Mouse (Mus musculus) neural tube, embryonic 12.5 days (tissue): ENCODE data around the gene Aprt. TPM values are rescaled to one million over a fixed set of nuclear protein-coding genes. Genes with fewer than 3 reads are reported as not detected.

ENCODE experiments used
- ATAC-seq: fragments of 200-750 bp; cut with Nextera tagmentation; 2 replicates; pipeline ENCODE4 v1.8.0; 2017; ENCODE audit warnings: low read depth, mild to moderate bottlenecking, moderate TSS enrichment, moderate library complexity; ENCODE audit not compliant: low FRiP score
- H3K27ac ChIP-seq: fragments of 300-500 bp; sonication (generic); 2 replicates; pipeline ENCODE4 v1.5.1; 2016
- H3K27me3 ChIP-seq: fragments of 300-500 bp; sonication (generic); replicated peaks from 2 replicates; pipeline ENCODE4 v1.6.1; 2016; ENCODE audit warnings: mild to moderate bottlenecking
- H3K36me3 ChIP-seq: fragments of 300-500 bp; sonication (generic); 2 replicates; pipeline ENCODE4 v1.6.1; 2016; ENCODE audit warnings: mild to moderate bottlenecking
- H3K4me1 ChIP-seq: fragments of 300-500 bp; sonication (generic); 2 replicates; pipeline ENCODE4 v1.6.1; 2016
- H3K4me2 ChIP-seq: fragments of 300-500 bp; sonication (generic); replicated peaks from 2 replicates; pipeline ENCODE4 v1.6.1; 2016; ENCODE audit warnings: mild to moderate bottlenecking
- H3K4me3 ChIP-seq: fragments of 300-500 bp; sonication (generic); 2 replicates; pipeline ENCODE4 v1.5.1; 2016
- H3K9ac ChIP-seq: fragments of 300-500 bp; sonication (generic); 2 replicates; pipeline ENCODE4 v1.6.1; 2016; ENCODE audit warnings: mild to moderate bottlenecking
- H3K9me3 ChIP-seq: fragments of 300-500 bp; sonication (generic); 2 replicates; pipeline ENCODE4 v1.6.1; 2016; ENCODE audit warnings: mild to moderate bottlenecking
- WGBS: fragments of 180-500 bp; shearing (Covaris S2); methylation state at CpG from one replicate; pipeline ENCODE4 v1.1.7; 2016; 5-methylcytosine and 5-hydroxymethylcytosine counted together
- polyA plus RNA-seq: library from polyadenylated mRNA; unstranded; fragments of >200 nt; fragmentation: Nextera tagmentation; extraction: Ambion mirVana; gene quantifications from 2 replicates; pipeline ENCODE4 v1.2.1, GENCODE M21; 2016

The Aprt gene
- polyA plus RNA-seq, 1 experiment from 2014 or later, result 182 TPM

- WGBS, result 97% methylated on average over 11 of the region's 11 CpGs
- no peak for ATAC-seq
- Histone ChIP-seq H3K27ac (no peak overlapping the region), H3K4me1 (peaks cover 48% of the 10 kb centered on the region), H3K36me3 (peaks cover 40% of the 10 kb centered on the region), H3K9ac (no peak overlapping the region), H3K9me3 (no peaks in the 10 kb centered on the region), H3K27me3 (no peaks in the 10 kb centered on the region), H3K4me2 (no peak overlapping the region), H3K4me3 (no peak overlapping the region)
Measured at GRCm38 (mm10) chr8:122571153-122571552, 5.6 kb downstream of the Aprt start.

GRCm38 (mm10) chr8:122569996-122570395 lies 6.7 kb downstream of the Aprt start:
- no peak overlapping the region for H3K4me3 ChIP-seq
- H3K27me3 ChIP-seq, result no peaks in the 10 kb centered on the region
- ATAC-seq, result no peak
- H3K4me2 ChIP-seq, result no peak overlapping the region
- H3K36me3 ChIP-seq, result peaks cover 40% of the 10 kb centered on the region
- no peak overlapping the region for H3K27ac ChIP-seq
- no peak overlapping the region for H3K9ac ChIP-seq
- no peaks in the 10 kb centered on the region for H3K9me3 ChIP-seq
- H3K4me1 ChIP-seq, result peaks cover 36% of the 10 kb centered on the region
- 95% methylated on average over 16 of the region's 16 CpGs for WGBS

DNA sequence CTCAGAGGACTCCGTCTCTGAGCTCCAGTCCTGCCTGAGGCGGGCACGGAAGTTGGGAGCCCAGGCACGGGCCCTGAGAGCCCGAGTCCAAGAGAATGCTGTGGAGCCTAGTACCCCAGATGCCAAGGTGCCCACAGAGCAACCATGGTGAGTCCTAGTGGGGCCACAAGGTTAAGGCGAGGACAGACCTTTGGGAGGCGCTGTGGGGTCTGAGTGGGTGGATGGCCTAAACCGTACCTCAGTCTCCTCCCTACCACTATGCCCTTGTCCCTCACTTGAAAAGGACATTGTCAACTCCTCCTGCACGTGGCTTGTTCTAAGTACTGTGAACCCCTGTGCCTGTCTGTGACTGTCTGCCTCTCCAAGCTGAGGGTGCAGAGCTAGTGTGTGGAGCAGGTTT lies 7.4 kb downstream of the Aprt start:
- WGBS, result 70% methylated on average over 9 of the region's 9 CpGs
- Histone ChIP-seq H3K4me2 (peak overlapping the region; percentile 83), H3K36me3 (peaks cover 38% of the 10 kb centered on the region), H3K4me1 (peaks cover 30% of the 10 kb centered on the region), H3K9me3 (no peaks in the 10 kb centered on the region), H3K27me3 (no peaks in the 10 kb centered on the region), H3K4me3 (peak overlapping the region; percentile 73), H3K9ac (peak overlapping the region; percentile 80), H3K27ac (no peak overlapping the region)
- no peak for ATAC-seq

GRCm38 (mm10) chr8:122568881-122569309 lies 7.8 kb downstream of the Aprt start:
- Histone ChIP-seq H3K4me2 (peak overlapping the region; percentile 83), H3K27me3 (no peaks in the 10 kb centered on the region), H3K4me3 (peak overlapping the region; percentile 73), H3K9ac (peak overlapping the region; percentile 80), H3K9me3 (no peaks in the 10 kb centered on the region), H3K27ac (no peak overlapping the region), H3K36me3 (peaks cover 38% of the 10 kb centered on the region), H3K4me1 (peaks cover 29% of the 10 kb centered on the region)
- ATAC-seq, result no peak
- WGBS, result 5% methylated on average over 10 of the region's 10 CpGs

- under 1% methylated on average over 34 of the region's 34 CpGs for WGBS
- H3K9me3 ChIP-seq, result no peaks in the 10 kb centered on the region
- H3K36me3 ChIP-seq, result peaks cover 38% of the 10 kb centered on the region
- H3K4me1 ChIP-seq, result peaks cover 29% of the 10 kb centered on the region
- H3K27me3 ChIP-seq, result no peaks in the 10 kb centered on the region
- peak overlapping the region; percentile 73 for H3K4me3 ChIP-seq
- peak overlapping the region; percentile 80 for H3K9ac ChIP-seq
- ATAC-seq, result peak; percentile 57
- peak overlapping the region; percentile 83 for H3K4me2 ChIP-seq
- peak overlapping the region; percentile 39 for H3K27ac ChIP-seq
Measured at GRCm38 (mm10) chr8:122568109-122568504, 8.6 kb downstream of the Aprt start.

GRCm38 (mm10) chr8:122567361-122568108 lies 9.2 kb downstream of the Aprt start, which contains the start of gene Cdt1:
Gene Cdt1 (plus strand): TSS chr8:122568015.
- under 1% methylated on average over 62 of the region's 62 CpGs for WGBS
- Histone ChIP-seq H3K9ac (peak within 1 kb of the TSS; percentile 80), H3K36me3 (peaks cover 33% of the 10 kb centered on the region), H3K27ac (peak within 1 kb of the TSS; percentile 75), H3K4me1 (peaks cover 29% of the 10 kb centered on the region), H3K27me3 (no peaks in the 10 kb centered on the region), H3K4me2 (peak within 1 kb of the TSS; percentile 83), H3K4me3 (peak within 1 kb of the TSS; percentile 73), H3K9me3 (no peaks in the 10 kb centered on the region)
- peak; percentile 94 for ATAC-seq

- WGBS, result 55% methylated on average over 6 of the region's 6 CpGs
- H3K4me2 ChIP-seq, result peak overlapping the region; percentile 83
- H3K4me1 ChIP-seq, result peaks cover 29% of the 10 kb centered on the region
- no peaks in the 10 kb centered on the region for H3K27me3 ChIP-seq
- no peaks in the 10 kb centered on the region for H3K9me3 ChIP-seq
- peak overlapping the region; percentile 73; the same call in 1 of the 2 replicates for H3K4me3 ChIP-seq
- peaks cover 25% of the 10 kb centered on the region for H3K36me3 ChIP-seq
- no peak for ATAC-seq
- H3K9ac ChIP-seq, result peak overlapping the region; percentile 80
- H3K27ac ChIP-seq, result no peak overlapping the region
Measured at GRCm38 (mm10) chr8:122566766-122567165, 9.9 kb downstream of the Aprt start.

GRCm38 (mm10) chr8:122564363-122565352 lies 12.1 kb downstream of the Aprt start:
- peaks cover 4% of the 10 kb centered on the region; the same call in 1 of the 2 replicates for H3K36me3 ChIP-seq
- peaks cover 28% of the 10 kb centered on the region for H3K4me1 ChIP-seq

GRCm38 (mm10) chr8:122561199-122561598 lies 15.5 kb downstream of the Aprt start:
- 79% methylated on average over 5 of the region's 5 CpGs for WGBS
- H3K9me3 ChIP-seq, result no peaks in the 10 kb centered on the region
- ATAC-seq, result no peak
- no peak overlapping the region for H3K27ac ChIP-seq
- H3K9ac ChIP-seq, result no peak overlapping the region
- H3K36me3 ChIP-seq, result no peaks in the 10 kb centered on the region
- no peaks in the 10 kb centered on the region for H3K27me3 ChIP-seq
- H3K4me1 ChIP-seq, result 0 out of 2 replicates have a peak, but pooled peaks cover 7% of the 10 kb centered on the region
- H3K4me3 ChIP-seq, result no peak overlapping the region
- H3K4me2 ChIP-seq, result no peak overlapping the region

More at GRCm38 (mm10) chr8:122564363-122565352, 12.1 kb downstream of the Aprt start:
- WGBS, result 88% methylated on average over 25 of the region's 25 CpGs
- H3K27ac ChIP-seq, result no peak overlapping the region
- no peak for ATAC-seq
- H3K27me3 ChIP-seq, result no peaks in the 10 kb centered on the region
- no peak overlapping the region for H3K4me3 ChIP-seq
- H3K4me2 ChIP-seq, result no peak overlapping the region
- H3K9ac ChIP-seq, result no peak overlapping the region
- H3K9me3 ChIP-seq, result no peaks in the 10 kb centered on the region

DNA sequence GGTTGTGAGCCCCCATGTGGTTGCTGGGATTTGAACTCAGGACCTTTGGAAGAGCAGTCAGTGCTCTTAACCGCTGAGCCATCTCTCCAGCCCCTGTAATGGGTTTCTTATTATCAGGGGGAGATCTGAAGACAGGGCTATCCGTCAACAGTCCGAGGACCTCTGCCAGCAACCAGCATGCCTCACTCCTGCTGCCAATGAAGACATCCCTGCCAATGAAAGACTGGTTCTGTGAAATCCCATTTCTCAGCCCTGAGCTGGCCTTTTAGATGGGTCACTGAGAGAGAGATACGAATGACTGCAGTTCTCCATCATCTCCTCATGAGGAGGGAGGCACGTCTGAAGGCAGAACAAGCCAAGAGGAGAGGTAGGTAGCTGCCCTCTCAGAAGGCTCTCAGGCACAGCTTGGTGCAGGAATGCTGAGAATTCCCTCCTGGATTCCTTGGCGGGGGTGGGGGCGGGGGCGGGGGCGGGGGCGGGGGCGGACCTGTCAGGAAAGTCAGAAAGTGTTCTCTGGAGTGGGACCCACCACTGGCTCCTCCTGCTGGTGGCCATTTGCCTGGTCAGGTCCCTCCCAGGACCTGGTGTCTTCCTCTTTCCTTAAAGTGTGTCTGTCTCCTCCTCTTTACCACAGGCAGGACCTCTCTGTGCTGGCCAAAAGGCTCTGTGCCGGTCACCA lies 17.9 kb downstream of the Aprt start:
- Histone ChIP-seq H3K27ac (no peak overlapping the region), H3K27me3 (no peaks in the 10 kb centered on the region), H3K36me3 (no peaks in the 10 kb centered on the region), H3K9ac (no peak overlapping the region), H3K4me2 (no peak overlapping the region), H3K4me1 (0 out of 2 replicates have a peak, but pooled peaks cover 7% of the 10 kb centered on the region), H3K9me3 (no peaks in the 10 kb centered on the region), H3K4me3 (no peak overlapping the region)
- no peak for ATAC-seq
- 32% methylated on average over 6 of the region's 12 CpGs for WGBS

DNA sequence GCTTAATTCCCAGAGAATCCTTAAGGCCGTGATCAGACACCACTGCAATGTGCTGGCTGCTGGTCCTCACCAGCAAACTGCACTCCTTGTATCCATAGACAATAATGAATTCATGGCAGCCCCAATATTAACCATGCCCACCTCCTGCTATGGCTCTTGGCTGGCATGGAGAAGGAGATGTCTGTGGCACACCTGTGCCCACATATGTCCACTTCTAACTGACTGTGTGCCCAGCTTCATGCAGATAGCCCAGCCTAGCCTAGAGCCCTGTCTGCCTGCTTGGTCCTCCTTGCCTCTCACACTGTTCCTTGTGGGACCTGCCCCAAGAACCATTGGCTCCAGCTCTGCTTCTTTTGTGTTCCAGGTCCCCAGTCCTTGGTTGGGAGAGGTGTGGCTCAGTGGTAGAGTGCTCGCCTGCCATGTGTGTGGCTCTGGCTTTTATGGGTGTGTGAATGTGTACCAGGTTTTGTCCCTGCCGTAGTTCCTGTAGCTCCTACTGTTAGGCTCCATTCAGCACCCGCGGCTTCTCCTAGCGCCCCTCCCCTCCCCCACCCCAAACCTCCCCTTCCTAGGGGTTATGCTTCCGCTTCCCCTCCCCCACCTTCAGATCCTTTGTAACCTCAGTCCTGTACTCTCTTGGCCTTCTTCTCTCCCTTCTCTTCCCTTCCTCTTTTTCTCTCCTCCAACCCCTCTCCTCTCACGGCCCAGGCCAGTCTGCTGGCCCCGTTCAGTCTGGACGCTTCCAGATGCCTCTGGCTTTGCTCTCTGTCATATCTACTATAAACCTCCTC lies 19.3 kb downstream of the Aprt start:
- 40% methylated on average over 10 of the region's 10 CpGs for WGBS
- Histone ChIP-seq H3K9ac (no peak overlapping the region), H3K4me2 (no peak overlapping the region), H3K27me3 (no peaks in the 10 kb centered on the region), H3K4me1 (0 out of 2 replicates have a peak, but pooled peaks cover 7% of the 10 kb centered on the region), H3K9me3 (no peaks in the 10 kb centered on the region), H3K4me3 (no peak overlapping the region), H3K27ac (no peak overlapping the region), H3K36me3 (no peaks in the 10 kb centered on the region)
- ATAC-seq, result no peak
